Mouse (Mus musculus) embryonic fibroblast, embryonic 13.5 days (primary cell): ENCODE results near the gene Gm9958.

Experiments
- CTCF ChIP-seq: IDR thresholded peaks from 2 replicates; pipeline ENCODE4 v1.5.1; 2011; ENCODE audit warnings: mild to moderate bottlenecking, control low read depth, low read length, moderate library complexity, borderline replicate concordance; ENCODE audit not compliant: insufficient read depth
- POLR2A ChIP-seq: IDR thresholded peaks from 2 replicates; pipeline ENCODE4 v1.6.1; 2011; ENCODE audit warnings: low read depth, mild to moderate bottlenecking, control low read depth, low read length, moderate library complexity

DNA sequence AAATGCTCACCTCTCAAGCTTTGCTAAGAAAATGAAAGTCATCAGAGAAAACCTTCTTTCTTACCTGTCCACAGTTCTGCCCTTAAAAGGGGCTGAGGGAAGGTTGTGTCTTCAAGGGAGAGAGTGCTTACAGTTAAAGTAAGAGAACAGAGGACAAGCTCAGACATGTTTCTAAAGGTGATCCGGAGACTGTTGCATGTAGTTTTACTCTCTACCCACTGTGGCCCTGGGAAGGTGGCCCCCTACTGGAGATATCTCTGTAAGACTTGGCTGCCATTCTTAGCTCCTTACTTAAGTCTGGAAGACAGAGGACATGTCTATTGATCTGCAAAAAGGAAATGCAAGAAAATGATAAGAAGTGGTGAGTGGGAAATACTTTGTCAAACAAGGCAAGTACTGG, 16.1 kb downstream of the Gm9958 start:
- no peak for TF ChIP-seq CTCF
- no peak for TF ChIP-seq POLR2A
